Mouse (Mus musculus) brain, embryonic 14.5 days (tissue): Measurements from ENCODE around the gene Rnf8.

ENCODE experiments used
- CTCF ChIP-seq: fragments of 200-500 bp; IDR thresholded peaks from 2 replicates; pipeline ENCODE4 v1.5.1; 2012; ENCODE audit warnings: inconsistent platforms, mild to moderate bottlenecking, moderate library complexity, borderline replicate concordance; ENCODE audit not compliant: insufficient read depth, insufficient read length; ENCODE audit errors: extremely low read depth
- POLR2A ChIP-seq: fragments of 200-500 bp; IDR thresholded peaks from 2 replicates; pipeline ENCODE4 v1.6.1; 2012; ENCODE audit warnings: mild to moderate bottlenecking, inconsistent platforms, borderline replicate concordance; ENCODE audit not compliant: poor library complexity, insufficient read depth, insufficient read length, severe bottlenecking; ENCODE audit errors: extremely low read depth

GRCm38 (mm10) chr17:29682261-29682660 lies 67.7 kb downstream of the Rnf8 start:
- TF ChIP-seq CTCF, result no peak
- TF ChIP-seq POLR2A, result no peak
